Mouse (Mus musculus) forebrain, embryonic 12.5 days (tissue): ENCODE measurements around the gene 1700010B08Rik. TPM values are rescaled to one million over a fixed set of nuclear protein-coding genes. Genes with fewer than 3 reads are reported as not detected.
A peak's percentile ranks its signal among the peaks of the same experiment; 100 is the strongest.

Experiments used
- ATAC-seq: fragments of 200-750 bp; cut with Nextera tagmentation; 2 replicates; pipeline ENCODE4 v1.8.0; 2017; ENCODE audit warnings: moderate TSS enrichment; ENCODE audit not compliant: low FRiP score
- H3K27ac ChIP-seq: fragments of 300-500 bp; sonication (generic); 2 replicates; pipeline ENCODE4 v1.5.1; 2016; ENCODE audit warnings: mild to moderate bottlenecking
- H3K27me3 ChIP-seq: fragments of 300-500 bp; sonication (generic); 2 replicates; pipeline ENCODE4 v1.6.1; 2016; ENCODE audit warnings: mild to moderate bottlenecking
- H3K36me3 ChIP-seq: fragments of 300-500 bp; sonication (generic); replicated peaks from 2 replicates; pipeline ENCODE4 v1.6.1; 2016; ENCODE audit warnings: mild to moderate bottlenecking
- H3K4me1 ChIP-seq: fragments of 300-500 bp; sonication (generic); 2 replicates; pipeline ENCODE4 v1.6.1; 2016
- H3K4me2 ChIP-seq: fragments of 300-500 bp; sonication (generic); 2 replicates; pipeline ENCODE4 v1.6.1; 2016; ENCODE audit warnings: mild to moderate bottlenecking, moderate library complexity
- H3K4me3 ChIP-seq: fragments of 300-500 bp; sonication (generic); replicated peaks from 2 replicates; pipeline ENCODE4 v1.5.1; 2016; ENCODE audit warnings: mild to moderate bottlenecking
- H3K9ac ChIP-seq: fragments of 300-500 bp; sonication (generic); 2 replicates; pipeline ENCODE4 v1.6.1; 2016; ENCODE audit warnings: mild to moderate bottlenecking
- H3K9me3 ChIP-seq: fragments of 300-500 bp; sonication (generic); 2 replicates; pipeline ENCODE4 v1.6.1; 2016
- WGBS: fragments of 180-500 bp; shearing (Covaris S2); methylation state at CpG from one replicate; pipeline ENCODE4 v1.1.7; 2016; 5-methylcytosine and 5-hydroxymethylcytosine counted together
- microRNA-seq: library from miRNA; unstranded; fragments of <30 nt; microRNA quantifications from one replicate; pipeline ENCODE4, GENCODE M21; 2017
- polyA plus RNA-seq: library from polyadenylated mRNA; unstranded; fragments of >200 nt; fragmentation: Nextera tagmentation; extraction: Ambion mirVana; gene quantifications from 2 replicates; pipeline ENCODE4 v1.2.1, GENCODE M21; 2016

The 1700010B08Rik gene
- polyA plus RNA-seq, 1 experiment from 2014 or later: not detected

DNA sequence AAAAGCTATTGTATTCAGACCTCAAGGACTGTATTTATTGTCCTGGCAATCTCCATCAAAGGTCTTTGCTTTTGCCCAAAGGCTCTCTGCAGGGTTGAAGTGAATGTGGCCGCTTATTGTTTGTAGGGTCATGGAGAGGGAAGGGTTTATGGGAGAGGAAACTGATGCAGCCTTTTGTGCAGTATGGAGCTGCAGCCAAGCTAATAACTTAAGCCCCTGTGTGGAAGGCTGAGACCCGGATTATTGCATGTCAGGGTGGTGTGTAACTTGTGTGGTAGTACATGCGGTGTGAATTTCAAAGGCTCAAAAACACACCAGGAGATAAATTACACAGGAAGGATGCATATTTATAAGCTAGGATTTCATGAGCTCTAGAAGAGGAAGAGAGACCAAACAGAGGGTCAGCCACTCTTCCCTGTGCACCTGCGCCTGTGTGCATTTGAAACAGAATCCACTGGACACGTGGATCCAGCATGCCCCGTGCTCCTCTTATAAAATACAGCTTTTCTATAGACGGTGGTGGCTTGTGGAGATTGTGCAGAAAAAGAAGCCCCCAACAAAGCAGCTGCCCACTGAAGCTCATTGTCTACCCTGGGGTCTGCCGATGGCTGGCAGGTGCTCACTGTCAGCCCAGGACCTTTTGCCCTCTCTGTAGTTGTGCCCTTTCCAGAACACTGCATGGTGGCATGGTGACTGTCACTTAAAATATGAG lies 36.4 kb downstream of the 1700010B08Rik start:
- WGBS: 35% methylated on average over 8 of the region's 8 CpGs
- Histone ChIP-seq H3K4me2 (no peak overlapping the region), H3K9ac (no peak overlapping the region), H3K4me3 (no peak overlapping the region), H3K27me3 (no peaks in the 10 kb centered on the region), H3K36me3 (no peaks in the 10 kb centered on the region), H3K9me3 (no peaks in the 10 kb centered on the region), H3K4me1 (peaks cover 29% of the 10 kb centered on the region), H3K27ac (peak overlapping the region; percentile 69)
- ATAC-seq: peak; percentile 73

DNA sequence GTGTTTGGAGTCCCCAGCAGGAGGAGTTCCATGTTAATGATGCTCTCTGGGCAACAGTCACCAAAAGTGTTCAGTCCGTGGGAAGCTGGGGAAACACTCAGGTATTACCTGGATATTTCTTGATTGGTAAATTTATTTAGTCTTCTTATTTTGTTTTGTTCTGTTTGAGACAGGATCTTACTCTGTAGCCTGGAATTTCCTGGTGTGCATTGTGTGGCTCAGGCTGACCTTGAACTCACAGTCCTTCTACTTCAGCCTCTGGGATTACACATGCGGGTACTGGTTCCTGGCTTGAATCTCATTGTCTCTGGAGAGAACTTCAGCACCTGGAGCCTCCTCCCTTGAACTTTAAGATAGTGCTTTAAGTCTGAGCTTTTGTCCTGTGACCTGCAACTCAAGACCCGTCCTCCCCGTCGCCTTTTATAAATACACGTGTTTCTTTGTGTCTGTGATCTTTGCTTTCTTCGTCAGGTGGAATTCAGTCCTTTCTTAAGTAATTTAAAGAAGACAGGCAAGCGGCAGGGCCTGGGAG lies 38.5 kb downstream of the 1700010B08Rik start:
- Histone ChIP-seq H3K9ac (no peak overlapping the region), H3K27me3 (no peaks in the 10 kb centered on the region), H3K4me1 (peaks cover 29% of the 10 kb centered on the region), H3K4me2 (no peak overlapping the region), H3K36me3 (no peaks in the 10 kb centered on the region), H3K27ac (no peak overlapping the region), H3K9me3 (no peaks in the 10 kb centered on the region), H3K4me3 (no peak overlapping the region)
- ATAC-seq: no peak
- WGBS: 87% methylated on average over 8 of the region's 8 CpGs

DNA sequence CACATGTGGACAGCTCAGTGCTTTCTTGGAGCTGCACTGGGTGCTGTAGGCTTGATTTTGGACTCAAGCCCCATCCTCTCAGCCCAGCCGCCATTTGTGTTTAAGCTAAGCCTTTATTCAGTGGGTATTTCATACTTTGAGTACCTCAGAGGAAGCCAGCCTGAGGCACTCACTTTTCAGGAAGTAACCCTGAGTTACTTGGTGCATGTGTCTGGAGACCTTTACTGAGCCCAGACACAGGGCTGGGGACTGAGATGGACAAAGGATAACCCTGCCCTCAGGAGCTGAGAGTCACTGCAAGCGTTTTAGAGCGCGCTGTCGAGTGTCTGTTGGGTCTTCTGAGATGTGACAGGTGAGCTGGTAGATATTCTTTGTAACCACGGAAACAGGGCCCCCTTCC lies 41.4 kb downstream of the 1700010B08Rik start:
- H3K27ac ChIP-seq: no peak overlapping the region
- H3K4me1 ChIP-seq: peaks cover 23% of the 10 kb centered on the region
- H3K36me3 ChIP-seq: peaks cover 5% of the 10 kb centered on the region; the same call in 1 of the 2 replicates
- H3K9ac ChIP-seq: no peak overlapping the region
- WGBS: 92% methylated on average over 6 of the region's 6 CpGs
- H3K27me3 ChIP-seq: no peaks in the 10 kb centered on the region
- no peaks in the 10 kb centered on the region for H3K9me3 ChIP-seq
- no peak overlapping the region for H3K4me3 ChIP-seq
- no peak overlapping the region for H3K4me2 ChIP-seq
- no peak for ATAC-seq

DNA sequence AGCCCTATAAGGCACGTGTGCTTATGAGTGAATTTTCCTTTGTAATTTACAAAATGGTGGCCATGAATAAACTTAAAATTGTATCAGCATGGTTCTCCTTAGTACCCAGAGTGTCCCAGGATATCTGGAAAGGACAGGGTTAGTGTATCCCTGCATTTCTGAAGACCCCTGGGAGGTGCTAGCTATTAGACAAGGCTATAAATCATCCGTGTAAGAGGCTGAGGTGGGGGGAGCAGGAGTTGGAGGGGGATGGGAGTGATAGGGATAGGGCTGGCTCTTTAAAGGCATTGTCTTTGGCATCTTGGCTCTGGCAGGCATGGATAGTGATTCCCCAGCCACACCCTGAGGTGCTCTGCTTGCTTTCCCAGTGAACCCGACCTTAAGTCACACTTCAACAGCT lies 45.4 kb downstream of the 1700010B08Rik start:
- H3K9me3 ChIP-seq: no peaks in the 10 kb centered on the region
- H3K27ac ChIP-seq: no peak overlapping the region
- no peak for ATAC-seq
- no peak overlapping the region for H3K9ac ChIP-seq
- H3K4me2 ChIP-seq: no peak overlapping the region
- WGBS: 67% methylated on average over 3 of the region's 3 CpGs
- H3K36me3 ChIP-seq: peaks cover 5% of the 10 kb centered on the region; the same call in 1 of the 2 replicates
- no peak overlapping the region for H3K4me3 ChIP-seq
- peaks cover 28% of the 10 kb centered on the region for H3K4me1 ChIP-seq
- no peaks in the 10 kb centered on the region for H3K27me3 ChIP-seq

DNA sequence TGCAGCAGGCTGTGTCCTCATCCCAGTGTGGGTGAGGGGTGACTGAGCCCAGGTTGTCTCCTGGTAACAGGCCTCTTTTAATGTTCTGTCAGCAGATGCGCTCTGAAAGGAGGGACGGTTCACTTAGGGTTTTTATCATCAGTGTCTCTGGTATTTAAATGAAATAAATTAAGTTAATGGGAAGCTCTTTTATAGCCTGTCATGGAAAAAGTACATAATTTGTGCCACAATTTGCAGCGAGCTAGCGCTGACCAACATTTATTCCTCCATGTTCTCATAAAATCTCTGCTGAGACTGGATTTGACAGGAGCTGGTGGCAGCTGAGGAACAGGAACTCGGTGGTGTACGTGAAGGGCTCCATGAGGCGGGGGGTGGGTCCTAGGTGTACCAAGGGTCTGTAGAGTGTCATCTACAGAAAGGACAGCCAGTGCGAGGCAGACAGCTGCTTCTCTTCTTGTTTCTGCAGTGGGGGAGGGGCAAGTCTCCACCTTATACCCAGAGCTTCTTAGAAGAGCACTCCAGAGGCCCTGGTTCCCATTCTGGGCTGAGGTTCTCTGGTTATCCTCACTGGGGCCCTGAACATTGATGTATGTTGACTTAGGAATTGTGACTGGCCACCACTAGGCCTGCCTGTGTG lies 48.9 kb downstream of the 1700010B08Rik start:
- WGBS: 74% methylated on average over 8 of the region's 8 CpGs

DNA sequence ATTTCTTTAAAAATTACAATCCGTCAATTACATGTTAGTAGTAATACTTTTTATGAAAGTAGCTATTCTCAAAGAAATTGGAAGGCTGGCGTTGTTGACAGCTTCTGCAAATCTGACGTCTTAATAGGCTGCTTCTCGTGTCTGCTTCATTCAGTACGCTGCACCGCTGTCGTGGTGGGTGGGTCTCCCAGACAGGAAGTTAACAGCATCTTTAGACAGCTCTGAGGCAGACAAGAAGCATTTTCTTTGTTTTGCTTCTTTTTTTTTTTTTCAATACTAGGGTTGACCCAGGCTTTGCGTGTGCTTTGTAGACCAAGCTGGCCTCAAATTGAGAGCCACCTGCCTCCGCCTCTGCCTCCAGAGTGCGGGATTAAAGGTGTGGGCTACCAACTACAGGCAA lies 50.0 kb downstream of the 1700010B08Rik start:
- Histone ChIP-seq H3K27me3 (no peaks in the 10 kb centered on the region), H3K27ac (peak overlapping the region; percentile 83), H3K9ac (no peak overlapping the region), H3K4me3 (no peak overlapping the region), H3K4me2 (no peak overlapping the region), H3K4me1 (peaks cover 58% of the 10 kb centered on the region), H3K36me3 (peaks cover 6% of the 10 kb centered on the region), H3K9me3 (no peaks in the 10 kb centered on the region)
- 63% methylated on average over 10 of the region's 10 CpGs for WGBS
- ATAC-seq: no peak

More for the DNA sequence above, 48.9 kb downstream of the 1700010B08Rik start:
- Histone ChIP-seq H3K27ac (peak overlapping the region; percentile 63; the same call in 1 of the 2 replicates), H3K27me3 (no peaks in the 10 kb centered on the region), H3K9ac (no peak overlapping the region), H3K4me2 (no peak overlapping the region), H3K4me1 (peaks cover 50% of the 10 kb centered on the region), H3K4me3 (no peak overlapping the region), H3K36me3 (peaks cover 7% of the 10 kb centered on the region), H3K9me3 (no peaks in the 10 kb centered on the region)
- no peak; the same call in 1 of the 2 replicates for ATAC-seq

DNA sequence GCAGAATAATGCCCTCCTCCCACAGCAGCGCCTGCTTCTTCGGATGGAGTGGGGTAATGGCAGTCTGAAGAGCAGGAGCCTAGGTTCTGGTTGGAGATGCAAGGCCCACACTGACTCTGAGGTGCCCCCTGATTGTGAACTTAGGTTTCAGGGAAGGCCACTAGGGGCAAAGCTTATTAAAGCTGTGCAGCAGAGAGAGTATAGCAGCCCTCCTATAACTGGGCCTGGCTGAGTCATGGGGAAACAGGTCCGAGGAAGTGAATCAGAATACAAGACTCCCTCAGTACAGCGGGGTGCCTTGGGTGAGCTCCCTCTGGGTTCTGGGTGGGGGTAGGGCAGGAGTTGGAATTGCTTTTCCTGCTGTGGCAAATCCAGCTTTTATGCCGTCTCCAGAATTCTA lies 51.4 kb downstream of the 1700010B08Rik start:
- Histone ChIP-seq H3K27me3 (no peaks in the 10 kb centered on the region), H3K36me3 (peaks cover 2% of the 10 kb centered on the region; the same call in 1 of the 2 replicates), H3K4me3 (no peak overlapping the region), H3K9me3 (no peaks in the 10 kb centered on the region), H3K9ac (no peak overlapping the region), H3K27ac (no peak overlapping the region), H3K4me2 (no peak overlapping the region), H3K4me1 (peaks cover 64% of the 10 kb centered on the region)
- WGBS: 78% methylated on average over 5 of the region's 5 CpGs
- no peak for ATAC-seq

Small RNAs within 50 kb of the gene (microRNA-seq; reads per million reads assigned to microRNA genes)
- gene Mir6340: not detected

Other genes with a start within 250 kb of the 1700010B08Rik start
- gene 1700021F07Rik, start 196.8 kb upstream of the 1700010B08Rik start, polyA plus RNA-seq: not detected in 2 replicates
- not detected in 2 replicates for gene Ankrd60, start 141.1 kb upstream of the 1700010B08Rik start, polyA plus RNA-seq
- gene Rab22a, start 59.7 kb upstream of the 1700010B08Rik start, polyA plus RNA-seq: 43.1 and 47.7 TPM in 2 replicates
- 11.0 and 13.8 TPM in 2 replicates for gene Vapb, start 18.1 kb downstream of the 1700010B08Rik start, polyA plus RNA-seq